Mouse (Mus musculus) embryonic fibroblast, embryonic 13.5 days (primary cell): ENCODE measurements at regions not wholly inside any gene's neighbourhood (a gene's known extent, or its start where the extent isn't known, plus 50 kb on each side); places are given as distances from the start of the nearest gene placed in this dataset.

Experiments used
- H3K27ac ChIP-seq: 2 replicates; pipeline ENCODE4 v1.5.1; 2012; ENCODE audit warnings: low read length, control low read depth, inconsistent platforms; ENCODE audit not compliant: insufficient read depth
- H3K4me1 ChIP-seq: 2 replicates; pipeline ENCODE4 v1.6.1; 2011; ENCODE audit warnings: low read length; ENCODE audit not compliant: control insufficient read depth, insufficient read depth
- H3K4me3 ChIP-seq: 2 replicates; pipeline ENCODE4 v1.5.1; 2011; ENCODE audit warnings: mild to moderate bottlenecking, control low read depth, low read length; ENCODE audit not compliant: insufficient read depth
- CTCF ChIP-seq: IDR thresholded peaks from 2 replicates; pipeline ENCODE4 v1.5.1; 2011; ENCODE audit warnings: mild to moderate bottlenecking, control low read depth, low read length, moderate library complexity, borderline replicate concordance; ENCODE audit not compliant: insufficient read depth
- POLR2A ChIP-seq: IDR thresholded peaks from 2 replicates; pipeline ENCODE4 v1.6.1; 2011; ENCODE audit warnings: low read depth, mild to moderate bottlenecking, control low read depth, low read length, moderate library complexity

DNA sequence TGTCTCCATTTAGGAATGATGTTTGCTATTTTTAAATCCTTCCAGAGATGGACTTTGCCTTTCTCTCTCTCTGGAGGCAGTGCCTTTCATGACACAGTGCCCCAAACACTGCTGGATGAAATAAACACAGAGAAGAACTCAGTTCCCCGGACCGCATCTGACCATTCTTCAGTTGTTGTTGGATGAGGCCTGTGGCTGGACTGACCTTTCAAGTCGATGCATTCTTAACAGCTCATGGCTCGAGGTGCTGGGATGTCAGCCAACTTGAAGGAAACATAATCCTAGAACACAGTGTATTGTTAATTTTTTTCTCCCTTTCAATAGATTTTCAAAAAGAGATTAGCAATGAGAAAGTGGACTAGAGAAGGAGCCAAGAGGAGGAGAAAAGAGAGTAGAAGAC is 98.3 kb upstream of the Mocs2 start:
- no peak for TF ChIP-seq POLR2A
- no peak for TF ChIP-seq CTCF

GRCm38 (mm10) chr13:114726828-114727227 is 91.2 kb upstream of the Mocs2 start:
- Histone ChIP-seq H3K4me1 (no peaks in the 10 kb centered on the region), H3K4me3 (no peak overlapping the region)
- TF ChIP-seq CTCF (no peak), POLR2A (no peak)

More for the DNA sequence above, 98.3 kb upstream of the Mocs2 start:
- no peak overlapping the region for H3K4me3 ChIP-seq
- H3K27ac ChIP-seq: peak overlapping the region; percentile 76
- H3K4me1 ChIP-seq: peaks cover 2% of the 10 kb centered on the region; the same call in 1 of the 2 replicates

GRCm38 (mm10) chr13:114735066-114735465 is 83.0 kb upstream of the Mocs2 start:
- peaks cover 5% of the 10 kb centered on the region for H3K4me1 ChIP-seq
- H3K27ac ChIP-seq: peak overlapping the region; percentile 83
- TF ChIP-seq CTCF (no peak), POLR2A (no peak)
- no peak overlapping the region for H3K4me3 ChIP-seq

More at GRCm38 (mm10) chr13:114726828-114727227, 91.2 kb upstream of the Mocs2 start:
- peak overlapping the region; percentile 62; the same call in 1 of the 2 replicates for H3K27ac ChIP-seq

GRCm38 (mm10) chr13:114736066-114736465 is 82.0 kb upstream of the Mocs2 start:
- Histone ChIP-seq H3K4me3 (no peak overlapping the region), H3K27ac (peak overlapping the region; percentile 83), H3K4me1 (peaks cover 5% of the 10 kb centered on the region)
- no peak for TF ChIP-seq POLR2A
- no peak for TF ChIP-seq CTCF

DNA sequence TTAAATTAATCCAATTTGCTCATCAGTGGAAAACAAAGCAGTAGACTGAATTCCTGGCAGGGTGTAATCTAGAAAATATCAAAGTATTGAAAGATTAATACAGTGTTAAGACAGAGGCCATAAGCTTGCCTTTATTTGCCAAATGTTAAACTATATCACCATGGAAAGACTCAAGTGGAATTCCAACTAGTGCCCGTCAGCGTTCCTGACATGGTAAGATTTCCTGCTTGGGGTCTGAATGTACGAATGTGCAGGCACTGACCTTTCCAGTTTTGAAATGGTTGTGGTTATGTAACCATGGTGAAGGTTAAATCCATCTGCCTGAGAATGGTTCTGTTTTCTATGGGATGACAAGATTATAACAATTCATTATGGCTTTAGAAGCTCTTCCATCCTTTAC is 75.5 kb upstream of the Mocs2 start:
- TF ChIP-seq CTCF: no peak
- TF ChIP-seq POLR2A: no peak
- Histone ChIP-seq H3K27ac (no peak overlapping the region), H3K4me3 (no peak overlapping the region), H3K4me1 (no peaks in the 10 kb centered on the region)

GRCm38 (mm10) chr13:114745814-114746213 is 72.2 kb upstream of the Mocs2 start:
- TF ChIP-seq CTCF (no peak), POLR2A (no peak)

GRCm38 (mm10) chr13:114757459-114757858 is 60.6 kb upstream of the Mocs2 start:
- Histone ChIP-seq H3K27ac (no peak overlapping the region), H3K4me1 (no peaks in the 10 kb centered on the region), H3K4me3 (no peak overlapping the region)
- no peak for TF ChIP-seq CTCF
- TF ChIP-seq POLR2A: no peak

More at GRCm38 (mm10) chr13:114745814-114746213, 72.2 kb upstream of the Mocs2 start:
- no peaks in the 10 kb centered on the region for H3K4me1 ChIP-seq
- H3K4me3 ChIP-seq: no peak overlapping the region
- no peak overlapping the region for H3K27ac ChIP-seq

- no peak for TF ChIP-seq POLR2A
- TF ChIP-seq CTCF: no peak
- H3K4me1 ChIP-seq: no peaks in the 10 kb centered on the region
- H3K4me3 ChIP-seq: no peak overlapping the region
- H3K27ac ChIP-seq: no peak overlapping the region
Observed at GRCm38 (mm10) chr13:114759886-114760285, 58.1 kb upstream of the Mocs2 start.

DNA sequence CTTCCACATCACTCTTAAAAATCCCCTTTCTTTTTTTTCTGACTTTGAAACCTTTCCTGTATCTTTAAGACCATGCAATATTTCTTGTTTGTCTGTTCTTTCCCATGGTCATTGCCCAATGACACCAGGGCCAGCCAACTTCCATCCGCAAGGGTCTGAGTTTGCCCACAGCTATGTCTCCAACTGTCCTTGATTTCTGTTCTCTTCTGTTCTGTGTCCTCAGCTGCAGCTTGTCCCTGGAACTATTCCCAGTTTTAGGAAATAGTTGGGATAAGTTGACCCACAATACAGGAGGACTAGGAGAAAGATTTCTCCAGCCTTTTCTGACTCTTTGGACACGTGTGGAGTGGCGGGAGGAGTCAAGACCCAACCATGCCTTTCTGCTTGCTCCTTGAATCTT is 57.1 kb upstream of the Mocs2 start:
- no peak overlapping the region for H3K27ac ChIP-seq
- H3K4me1 ChIP-seq: no peaks in the 10 kb centered on the region
- no peak overlapping the region for H3K4me3 ChIP-seq
- TF ChIP-seq CTCF (no peak), POLR2A (no peak)
